Mouse (Mus musculus): ENCODE measurements around the gene Pde1c. TPM values are rescaled to one million over a fixed set of nuclear protein-coding genes. Genes with fewer than 3 reads are reported as not detected.

Pde1c gene
- polyA plus RNA-seq, 1 experiment from 2014 or later, result 11.2 TPM

- Histone ChIP-seq H3K4me2 (no peak overlapping the region), H3K27me3 (no peaks in the 10 kb centered on the region), H3K9me3 (replicated peaks) (no peaks in the 10 kb centered on the region), H3K27ac (no peak overlapping the region), H3K4me3 (no peak overlapping the region), H3K9ac (no peak overlapping the region), H3K4me1 (replicated peaks) (no peaks in the 10 kb centered on the region), H3K36me3 (no peaks in the 10 kb centered on the region)
- 75% methylated on average over 4 of the region's 4 CpGs for WGBS
- no peak for ATAC-seq (replicated peaks; ENCODE audit: insufficient number of reproducible peaks, insufficient read depth, low FRiP score, low read depth)
Observed at GRCm38 (mm10) chr6:56551022-56551421, 17.9 kb downstream of the Pde1c start.

- Histone ChIP-seq H3K27ac (no peak overlapping the region), H3K4me2 (no peak overlapping the region), H3K4me3 (no peak overlapping the region), H3K27me3 (no peaks in the 10 kb centered on the region), H3K9ac (no peak overlapping the region), H3K4me1 (replicated peaks) (no peaks in the 10 kb centered on the region), H3K9me3 (replicated peaks) (no peaks in the 10 kb centered on the region), H3K36me3 (no peaks in the 10 kb centered on the region)
- no peak for ATAC-seq (replicated peaks; ENCODE audit: insufficient number of reproducible peaks, insufficient read depth, low FRiP score, low read depth)
- 80% methylated on average over 5 of the region's 5 CpGs for WGBS
Observed at GRCm38 (mm10) chr6:56540247-56540646, 28.7 kb downstream of the Pde1c start.

- ATAC-seq (replicated peaks; ENCODE audit: insufficient number of reproducible peaks, insufficient read depth, low FRiP score, low read depth), result no peak
- no peaks in the 10 kb centered on the region for H3K27me3 ChIP-seq
- no peaks in the 10 kb centered on the region for H3K4me1 ChIP-seq (replicated peaks)
- H3K4me3 ChIP-seq, result no peak overlapping the region
- H3K4me2 ChIP-seq, result no peak overlapping the region
- H3K9ac ChIP-seq, result no peak overlapping the region
- no peaks in the 10 kb centered on the region for H3K36me3 ChIP-seq
- no peaks in the 10 kb centered on the region for H3K9me3 ChIP-seq (replicated peaks)
- no peak overlapping the region for H3K27ac ChIP-seq
Observed at GRCm38 (mm10) chr6:56534653-56535052, 34.2 kb downstream of the Pde1c start.

DNA sequence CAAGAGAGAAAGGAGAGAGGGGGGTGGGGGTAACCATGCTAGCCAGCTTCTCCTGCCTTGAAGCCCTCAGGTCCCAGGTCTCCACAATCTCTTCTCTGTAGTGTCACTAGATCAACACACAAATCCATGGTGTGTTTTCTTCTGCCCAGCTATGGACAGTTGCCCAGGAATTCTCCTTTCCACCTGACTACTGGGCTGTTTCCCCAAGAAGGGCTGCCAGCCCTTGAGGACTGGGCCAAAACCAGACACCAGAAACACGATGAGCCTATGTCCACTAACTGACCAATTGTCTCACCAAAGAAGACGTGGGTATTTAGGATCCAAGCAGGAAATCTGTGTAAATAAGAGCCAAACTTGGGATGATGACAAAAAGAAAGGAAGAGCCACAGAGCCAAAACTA lies 36.6 kb downstream of the Pde1c start:
- no peak overlapping the region for H3K27ac ChIP-seq
- 72% methylated on average over 2 of the region's 2 CpGs for WGBS
- ATAC-seq (replicated peaks; ENCODE audit: insufficient number of reproducible peaks, insufficient read depth, low FRiP score, low read depth), result no peak

GRCm38 (mm10) chr6:56523938-56524866 lies 44.7 kb downstream of the Pde1c start:
- no peak for ATAC-seq (replicated peaks; ENCODE audit: insufficient number of reproducible peaks, insufficient read depth, low FRiP score, low read depth)
- WGBS, result 81% methylated on average over 6 of the region's 6 CpGs
- Histone ChIP-seq H3K4me3 (no peak overlapping the region), H3K9me3 (replicated peaks) (no peaks in the 10 kb centered on the region), H3K27me3 (no peaks in the 10 kb centered on the region), H3K4me2 (no peak overlapping the region), H3K27ac (no peak overlapping the region), H3K36me3 (no peaks in the 10 kb centered on the region), H3K9ac (no peak overlapping the region), H3K4me1 (replicated peaks) (peaks cover 6% of the 10 kb centered on the region; the same call in 1 of the 2 replicates)

More for the DNA sequence above, 36.6 kb downstream of the Pde1c start:
- no peak overlapping the region for H3K4me2 ChIP-seq
- no peak overlapping the region for H3K4me3 ChIP-seq
- no peaks in the 10 kb centered on the region for H3K27me3 ChIP-seq
- no peak overlapping the region for H3K9ac ChIP-seq
- no peaks in the 10 kb centered on the region for H3K9me3 ChIP-seq (replicated peaks)
- H3K4me1 ChIP-seq (replicated peaks), result no peaks in the 10 kb centered on the region
- H3K36me3 ChIP-seq, result no peaks in the 10 kb centered on the region

DNA sequence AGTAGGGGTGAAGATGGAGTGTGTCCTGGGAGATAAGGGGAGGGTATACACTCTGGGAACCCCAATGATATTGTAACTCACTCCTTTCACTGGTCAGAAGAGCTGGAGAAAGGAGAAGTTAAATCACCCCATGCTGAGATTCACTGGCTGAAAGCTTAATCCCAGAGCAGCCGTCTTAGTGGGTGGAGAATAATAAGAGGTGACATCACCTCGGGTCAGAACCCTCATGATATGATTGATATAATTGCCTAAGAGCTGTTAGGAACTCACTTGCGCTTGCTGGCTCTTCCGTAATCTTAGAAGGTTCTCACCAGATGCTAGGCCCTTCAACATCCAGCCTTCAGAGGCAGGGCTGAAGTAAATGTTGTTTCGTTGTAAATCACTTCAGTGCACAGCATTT lies 79.7 kb downstream of the Pde1c start:
- 63% methylated on average over 5 of the region's 5 CpGs for WGBS
- Histone ChIP-seq H3K4me2 (no peak overlapping the region), H3K9me3 (replicated peaks) (no peaks in the 10 kb centered on the region), H3K9ac (no peak overlapping the region), H3K27ac (no peak overlapping the region), H3K27me3 (no peaks in the 10 kb centered on the region), H3K4me1 (replicated peaks) (no peaks in the 10 kb centered on the region), H3K4me3 (no peak overlapping the region), H3K36me3 (no peaks in the 10 kb centered on the region)
- ATAC-seq (replicated peaks; ENCODE audit: insufficient number of reproducible peaks, insufficient read depth, low FRiP score, low read depth), result no peak

DNA sequence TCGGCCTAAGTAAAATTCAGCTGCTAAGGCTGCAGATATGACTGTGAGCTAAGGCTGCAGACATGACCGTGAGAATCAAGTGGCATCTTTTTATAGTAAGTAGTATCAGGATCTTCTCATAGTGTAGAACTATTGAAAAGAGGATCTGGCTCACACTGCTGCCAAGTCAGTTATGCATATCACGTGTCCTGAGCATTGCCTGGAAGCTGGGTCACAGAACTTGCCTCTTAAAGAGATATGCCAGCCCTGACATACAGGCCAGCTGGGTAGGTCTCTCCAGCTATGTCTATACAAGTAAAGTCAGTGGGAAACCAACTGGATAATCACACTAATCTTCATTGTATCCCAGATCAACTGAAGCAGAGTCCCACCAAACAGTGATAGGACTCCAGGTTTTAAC lies 83.8 kb downstream of the Pde1c start:
- no peak overlapping the region for H3K9ac ChIP-seq
- H3K9me3 ChIP-seq (replicated peaks), result no peaks in the 10 kb centered on the region
- no peaks in the 10 kb centered on the region for H3K4me1 ChIP-seq (replicated peaks)
- no peaks in the 10 kb centered on the region for H3K27me3 ChIP-seq
- H3K4me2 ChIP-seq, result no peak overlapping the region
- no peaks in the 10 kb centered on the region for H3K36me3 ChIP-seq
- H3K27ac ChIP-seq, result no peak overlapping the region
- ATAC-seq (replicated peaks; ENCODE audit: insufficient number of reproducible peaks, insufficient read depth, low FRiP score, low read depth), result peak; percentile 70
- H3K4me3 ChIP-seq, result no peak overlapping the region
- 32% methylated on average over 3 of the region's 3 CpGs for WGBS

DNA sequence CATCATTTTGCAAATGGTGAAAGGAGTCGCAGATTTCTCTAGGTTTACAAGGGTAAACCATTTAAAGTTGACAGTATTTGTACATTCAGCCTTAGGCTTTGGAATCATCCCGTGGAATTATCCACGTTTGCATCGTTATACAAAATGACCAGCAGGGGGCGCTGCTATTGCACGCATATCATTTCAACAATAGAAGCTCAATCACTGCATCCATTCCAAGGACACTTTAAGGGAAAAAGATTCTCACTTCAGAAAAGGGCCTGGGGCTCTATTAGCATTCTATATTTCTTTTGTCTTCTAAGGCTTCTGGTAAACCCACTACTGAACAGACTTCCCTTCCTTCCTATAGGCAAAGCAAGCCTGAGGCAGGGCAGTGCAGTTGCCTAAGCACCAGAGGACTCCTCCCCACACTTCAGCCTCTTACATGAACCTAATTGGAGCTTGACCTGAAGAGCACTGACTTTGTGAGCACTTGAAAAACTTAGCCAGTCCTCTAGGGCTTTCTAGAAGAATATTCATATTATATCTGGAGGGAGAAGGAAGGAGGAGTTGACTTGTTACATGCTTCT lies 87.9 kb downstream of the Pde1c start:
- Histone ChIP-seq H3K27ac (no peak overlapping the region), H3K36me3 (no peaks in the 10 kb centered on the region), H3K4me2 (no peak overlapping the region), H3K9me3 (replicated peaks) (no peaks in the 10 kb centered on the region), H3K9ac (no peak overlapping the region), H3K4me1 (replicated peaks) (no peaks in the 10 kb centered on the region), H3K4me3 (no peak overlapping the region), H3K27me3 (no peaks in the 10 kb centered on the region)
- ATAC-seq (replicated peaks; ENCODE audit: insufficient number of reproducible peaks, insufficient read depth, low FRiP score, low read depth), result no peak
- WGBS, result 2% methylated on average over 6 of the region's 6 CpGs

GRCm38 (mm10) chr6:56476581-56476980 lies 92.3 kb downstream of the Pde1c start:
- no peak for ATAC-seq (replicated peaks; ENCODE audit: insufficient number of reproducible peaks, insufficient read depth, low FRiP score, low read depth)
- no peak overlapping the region for H3K4me3 ChIP-seq
- no peak overlapping the region for H3K4me2 ChIP-seq
- no peak overlapping the region for H3K9ac ChIP-seq
- H3K9me3 ChIP-seq (replicated peaks), result no peaks in the 10 kb centered on the region
- H3K4me1 ChIP-seq (replicated peaks), result no peaks in the 10 kb centered on the region
- H3K36me3 ChIP-seq, result no peaks in the 10 kb centered on the region
- H3K27ac ChIP-seq, result no peak overlapping the region
- no peaks in the 10 kb centered on the region for H3K27me3 ChIP-seq
- WGBS, result 16% methylated on average over 6 of the region's 6 CpGs

DNA sequence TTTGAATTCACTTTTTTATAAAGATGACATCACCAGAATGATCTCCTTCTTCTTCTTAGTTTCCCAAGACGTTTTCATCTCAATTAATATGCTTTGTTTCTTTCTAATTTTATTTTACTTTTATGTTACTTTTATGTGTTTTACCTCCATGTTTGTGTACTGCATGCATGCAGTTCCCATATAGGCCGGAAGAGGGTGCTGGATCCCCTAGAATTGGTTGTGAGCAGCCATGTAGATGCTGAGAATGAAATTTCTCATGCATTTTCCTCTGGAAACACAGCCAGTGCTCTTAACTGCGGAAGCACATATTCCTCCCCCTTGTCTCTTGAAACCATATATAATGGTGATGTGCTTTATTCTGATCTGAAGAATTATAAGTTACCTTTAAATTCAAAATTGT lies 110.8 kb downstream of the Pde1c start:
- Histone ChIP-seq H3K36me3 (no peaks in the 10 kb centered on the region), H3K9ac (no peak overlapping the region), H3K4me2 (no peak overlapping the region), H3K27ac (no peak overlapping the region), H3K4me1 (replicated peaks) (no peaks in the 10 kb centered on the region), H3K4me3 (no peak overlapping the region), H3K27me3 (no peaks in the 10 kb centered on the region), H3K9me3 (replicated peaks) (no peaks in the 10 kb centered on the region)
- no peak for ATAC-seq (replicated peaks; ENCODE audit: insufficient number of reproducible peaks, insufficient read depth, low FRiP score, low read depth)
- WGBS, result 50% methylated on average over 3 of the region's 3 CpGs

DNA sequence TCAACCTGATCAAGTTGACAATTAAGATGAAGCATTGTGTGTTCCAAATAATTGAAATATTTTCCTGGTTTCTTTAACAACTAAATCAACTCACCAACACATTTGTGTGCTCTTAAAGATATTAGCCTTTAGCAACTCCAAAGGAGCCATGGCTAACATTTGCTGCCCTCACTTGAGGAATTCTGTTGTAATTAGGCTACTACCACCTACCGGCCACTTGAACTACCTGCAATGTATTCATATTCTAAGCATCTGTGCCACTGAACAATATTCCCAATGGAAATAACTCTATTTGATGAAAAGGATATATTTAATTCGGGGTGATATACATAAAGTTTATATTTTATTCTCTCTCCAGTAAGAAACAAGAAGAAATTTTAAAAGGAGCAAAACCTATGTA lies 121.0 kb downstream of the Pde1c start:
- H3K4me1 ChIP-seq (replicated peaks), result no peaks in the 10 kb centered on the region
- H3K27ac ChIP-seq, result no peak overlapping the region
- no peaks in the 10 kb centered on the region for H3K27me3 ChIP-seq
- no peak overlapping the region for H3K4me2 ChIP-seq
- WGBS, result 27% methylated on average over 2 of the region's 2 CpGs
- no peaks in the 10 kb centered on the region for H3K9me3 ChIP-seq (replicated peaks)
- ATAC-seq (replicated peaks; ENCODE audit: insufficient number of reproducible peaks, insufficient read depth, low FRiP score, low read depth), result no peak
- H3K4me3 ChIP-seq, result no peak overlapping the region
- no peak overlapping the region for H3K9ac ChIP-seq
- H3K36me3 ChIP-seq, result no peaks in the 10 kb centered on the region

- no peak for ATAC-seq (replicated peaks; ENCODE audit: insufficient number of reproducible peaks, insufficient read depth, low FRiP score, low read depth)
- no peaks in the 10 kb centered on the region for H3K4me1 ChIP-seq (replicated peaks)
- no peak overlapping the region for H3K4me2 ChIP-seq
- WGBS, result 88% methylated on average over 4 of the region's 4 CpGs
- H3K27me3 ChIP-seq, result no peaks in the 10 kb centered on the region
- no peak overlapping the region for H3K4me3 ChIP-seq
- H3K9ac ChIP-seq, result no peak overlapping the region
- H3K9me3 ChIP-seq (replicated peaks), result no peaks in the 10 kb centered on the region
- no peaks in the 10 kb centered on the region for H3K36me3 ChIP-seq
- no peak overlapping the region for H3K27ac ChIP-seq
Observed at GRCm38 (mm10) chr6:56441501-56441900, 127.4 kb downstream of the Pde1c start.

All from heart, embryonic 15.5 days (tissue).